In the genomic region with DNA sequence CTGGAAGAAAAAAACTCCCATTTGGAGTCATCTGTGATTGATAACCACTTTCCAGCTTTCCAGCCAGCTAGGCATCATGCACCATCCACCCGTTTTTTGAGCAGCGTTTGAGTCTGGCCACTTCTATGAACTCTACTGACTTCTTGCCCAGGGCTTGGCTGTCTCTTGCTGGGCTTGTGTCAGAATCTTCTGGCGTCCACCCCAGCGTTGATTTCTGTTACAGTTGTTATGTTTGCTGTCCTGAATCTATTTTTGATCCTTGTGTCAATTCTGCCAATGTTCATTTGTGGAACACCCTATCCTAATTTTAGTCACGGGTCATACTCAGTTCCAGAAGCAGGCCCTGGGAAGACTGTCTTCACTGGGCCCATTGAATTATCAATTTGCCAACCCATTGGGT, we compare ENCODE assay signal across 14 mouse cellular contexts. TPM values are rescaled to one million over a fixed set of nuclear protein-coding genes. Genes with fewer than 3 reads are reported as not detected.
DNase-seq lines count a peak whose midpoint lies in the region; ATAC-seq and TF ChIP-seq lines count a peak whose summit lies in the region.
"Had no signal": no experiment of that assay in that cellular context is flagged by ENCODE, and none has a peak within 500 bp of the region (broad histone marks: within the 10 kb centered on the region; RNA-seq: fewer than 3 reads in every experiment).

No protein-coding gene starts in this region.

- no peaks in the 10 kb centered on the region for H3K36me3 ChIP-seq in heart, embryonic 11.5 days (ENCODE audit: control insufficient read depth, insufficient read depth, low read length)
- no peaks in the 10 kb centered on the region for H3K36me3 ChIP-seq in midbrain, embryonic 14.5 days (ENCODE audit: control insufficient read depth, insufficient read depth, low read length)
- H3K36me3 ChIP-seq: forebrain, embryonic 15.5 days; midbrain, embryonic 12.5 days had no signal

- no peak overlapping the region for H3K4me3 ChIP-seq in heart, embryonic 11.5 days (ENCODE audit: low read depth, low read length)
- H3K4me3 ChIP-seq in gastrocnemius, adult 2 months, result no peak overlapping the region
- H3K4me3 ChIP-seq in midbrain, embryonic 14.5 days (replicated peaks; ENCODE audit: low read depth, low read length), result no peak overlapping the region
- H3K4me3 ChIP-seq: forebrain, embryonic 15.5 days; midbrain, embryonic 12.5 days had no signal

- H3K9ac ChIP-seq in heart, embryonic 11.5 days (ENCODE audit: low read depth, low read length), result no peak overlapping the region
- no peak overlapping the region for H3K9ac ChIP-seq in midbrain, embryonic 14.5 days (replicated peaks; ENCODE audit: low read length)
- H3K9ac ChIP-seq: forebrain, embryonic 15.5 days; lung, embryonic 14.5 days; midbrain, embryonic 12.5 days had no signal

- ATAC-seq in heart, embryonic 11.5 days (replicated peaks; ENCODE audit: insufficient number of reproducible peaks, low FRiP score, low TSS enrichment), result no peak
- ATAC-seq in midbrain, embryonic 14.5 days (ENCODE audit: low FRiP score, low TSS enrichment), result no peak
- ATAC-seq: CD4-positive, CD25-positive, alpha-beta regulatory T cell, adult 4 months; hindbrain, embryonic 16.5 days had no signal

- no peaks in the 10 kb centered on the region for H3K27me3 ChIP-seq in heart, embryonic 11.5 days (ENCODE audit: control insufficient read depth, insufficient read depth, low read length)
- no peaks in the 10 kb centered on the region for H3K27me3 ChIP-seq in midbrain, embryonic 14.5 days (ENCODE audit: control insufficient read depth, insufficient read depth, low read length)
- H3K27me3 ChIP-seq: forebrain, embryonic 15.5 days; midbrain, embryonic 12.5 days had no signal

- intact Hi-C loops in gastrocnemius, adult 2 months (cut with DNase I), result loop anchor here (5.0 kb wide), 2 partner anchors 119 to 209 kb away; no protein-coding TSS in a partner anchor
- intact Hi-C loops in gastrocnemius, postnatal 36 days (cut with DNase I), result loop anchor here (5.0 to 10.0 kb wide), 3 partner anchors 124 to 446 kb away; no protein-coding TSS in a partner anchor

- no peak for TF ChIP-seq CTCF in gastrocnemius, adult 2 months (IDR thresholded peaks at IDR 0.05)

- 74% methylated on average over 5 of the region's 5 CpGs for WGBS in heart, embryonic 11.5 days (ENCODE audit: insufficient replicate concordance)
- 84% methylated on average over 5 of the region's 5 CpGs for WGBS in midbrain, embryonic 14.5 days

- H3K9me3 ChIP-seq in heart, embryonic 11.5 days (replicated peaks; ENCODE audit: control insufficient read depth, low read length), result no peaks in the 10 kb centered on the region
- no peaks in the 10 kb centered on the region for H3K9me3 ChIP-seq in midbrain, embryonic 14.5 days (ENCODE audit: control insufficient read depth, low read length)
- H3K9me3 ChIP-seq: forebrain, embryonic 15.5 days; midbrain, embryonic 12.5 days had no signal

- H3K4me1 ChIP-seq in heart, embryonic 11.5 days (ENCODE audit: control insufficient read depth, insufficient read depth, low read length), result no peaks in the 10 kb centered on the region
- no peaks in the 10 kb centered on the region for H3K4me1 ChIP-seq in midbrain, embryonic 14.5 days (ENCODE audit: control insufficient read depth, insufficient read depth, low read length)

- H3K4me2 ChIP-seq in heart, embryonic 11.5 days, result no peak overlapping the region
- H3K4me2 ChIP-seq in midbrain, embryonic 14.5 days (ENCODE audit: low read length), result no peak overlapping the region
- H3K4me2 ChIP-seq: forebrain, embryonic 15.5 days; lung, embryonic 14.5 days; midbrain, embryonic 12.5 days had no signal

- no peak overlapping the region for H3K27ac ChIP-seq in heart, embryonic 11.5 days (ENCODE audit: low read depth, low read length)
- H3K27ac ChIP-seq in gastrocnemius, adult 2 months, result peak overlapping the region; percentile 82
- no peak overlapping the region for H3K27ac ChIP-seq in midbrain, embryonic 14.5 days (replicated peaks; ENCODE audit: low read depth, low read length)
- H3K27ac ChIP-seq: forebrain, embryonic 15.5 days; midbrain, embryonic 12.5 days had no signal

- DNase-seq in heart, adult 11 months, result peak; percentile 96
- DNase-seq in gastrocnemius, adult 2 months, result peak; percentile 92
- peak; percentile 77 to 83 for DNase-seq in gastrocnemius, postnatal 36 days
- DNase-seq in lung, postnatal 10 days, result peak; percentile 65
- no peak for DNase-seq in T-cell, adult 2 months (ENCODE audit: low spot score)
- no peak for DNase-seq in midbrain, embryonic 14.5 days
- DNase-seq: kidney, adult 9 months; lung, embryonic 14.5 days; right cerebral cortex, postnatal 25 days had no signal

RNA-seq across cellular contexts. Expression of gene Atg4c, which starts 12.8 kb away (rescaled TPM):
- polyA plus RNA-seq in heart, embryonic 11.5 days (2014; fragmentation: Nextera tagmentation; extraction: Ambion mirVana), result 11.0 and 12.4 TPM in 2 replicates
- 1 to 10 TPM; 7.3 to 8.0 TPM for total RNA-seq in gastrocnemius, adult 2 months (2021)
- total RNA-seq in gastrocnemius, postnatal 36 days (2021), result 1 to 10 TPM; 4.9 to 5.5 TPM
- 11.2 and 17.8 TPM in 2 replicates for polyA plus RNA-seq in midbrain, embryonic 14.5 days (2014; fragmentation: Nextera tagmentation; extraction: Ambion mirVana)

Comparison
In these comparisons a context has a peak if more than half of its experiments do, and no peak if none do; other contexts are left out.
1. DNase-seq: peak in heart, adult 11 months (single experiment), gastrocnemius, adult 2 months (single experiment), gastrocnemius, postnatal 36 days (2 of 2) and lung, postnatal 10 days (single experiment); none in T-cell, adult 2 months (single experiment) and midbrain, embryonic 14.5 days (single experiment).